In genomic region chr1:192834361-192835210, GRCm38 (mm10) we compare ENCODE assay signal across 8 mouse cellular contexts. TPM values are rescaled to one million over a fixed set of nuclear protein-coding genes. Genes with fewer than 3 reads are reported as not detected.
DNase-seq lines count a peak whose midpoint lies in the region; ATAC-seq and TF ChIP-seq lines count a peak whose summit lies in the region.

No protein-coding gene starts in this region.

- peak; percentile 83 for ATAC-seq in embryonic facial prominence, embryonic 15.5 days (ENCODE audit: insufficient number of reproducible peaks, low FRiP score, low TSS enrichment, low read depth)
- ATAC-seq in hindbrain, embryonic 11.5 days (ENCODE audit: low FRiP score) = peak; percentile 95

- H3K9me3 ChIP-seq in ES-Bruce4 (replicated peaks; ENCODE audit: control insufficient read depth, insufficient read depth, low read length, poor library complexity, severe bottlenecking) = no peaks in the 10 kb centered on the region
- H3K9me3 ChIP-seq in embryonic facial prominence, embryonic 15.5 days (replicated peaks) = no peaks in the 10 kb centered on the region
- no peaks in the 10 kb centered on the region for H3K9me3 ChIP-seq in hindbrain, embryonic 11.5 days (ENCODE audit: control insufficient read depth, low read length)

- no peak for TF ChIP-seq POLR2A in ES-Bruce4 (IDR thresholded peaks at IDR 0.05; ENCODE audit: insufficient read depth, low read length)

- peak; percentile 50 for DNase-seq in adrenal gland, postnatal 25 days
- DNase-seq in hindbrain, embryonic 11.5 days (ENCODE audit: low spot score) = peak; percentile 88
- peak; percentile 77 to 82 for DNase-seq in layer of hippocampus, postnatal 36 days
- DNase-seq in lung, postnatal 36 days = peak; percentile 23
- DNase-seq in right cerebral cortex, postnatal 4 days = peak; percentile 78
- DNase-seq in spleen, postnatal 4 days (ENCODE audit: low spot score in 2 of 2) = no peak

- no peak overlapping the region for H3K27ac ChIP-seq in ES-Bruce4 (ENCODE audit: insufficient read depth, low read length)
- peak overlapping the region; percentile 91 for H3K27ac ChIP-seq in embryonic facial prominence, embryonic 15.5 days (replicated peaks)
- H3K27ac ChIP-seq in hindbrain, embryonic 11.5 days (ENCODE audit: low read depth, low read length) = peak overlapping the region; percentile 95

- 4% methylated on average over 63 of the region's 63 CpGs for WGBS in embryonic facial prominence, embryonic 15.5 days
- WGBS in hindbrain, embryonic 11.5 days = 1% methylated on average over 61 of the region's 63 CpGs

- peak overlapping the region; percentile 77 for H3K4me2 ChIP-seq in embryonic facial prominence, embryonic 15.5 days (replicated peaks)
- H3K4me2 ChIP-seq in hindbrain, embryonic 11.5 days (replicated peaks; ENCODE audit: low read depth, low read length) = peak overlapping the region; percentile 59

- peak; percentile 79 for TF ChIP-seq EP300 in ES-Bruce4 (IDR thresholded peaks at IDR 0.05; ENCODE audit: insufficient read depth, low read depth, low read length)

- H3K9ac ChIP-seq in ES-Bruce4 (ENCODE audit: low read depth, poor library complexity, severe bottlenecking) = no peak overlapping the region
- H3K9ac ChIP-seq in embryonic facial prominence, embryonic 15.5 days = peak overlapping the region; percentile 4; the same call in 1 of the 2 replicates
- peak overlapping the region; percentile 67 for H3K9ac ChIP-seq in hindbrain, embryonic 11.5 days (ENCODE audit: low read depth, low read length)

- H3K27me3 ChIP-seq in ES-Bruce4 (ENCODE audit: control insufficient read depth, insufficient read depth, low read length, poor library complexity, severe bottlenecking) = peaks cover 8% of the 10 kb centered on the region
- peaks cover 6% of the 10 kb centered on the region; the same call in 1 of the 2 replicates for H3K27me3 ChIP-seq in embryonic facial prominence, embryonic 15.5 days
- H3K27me3 ChIP-seq in hindbrain, embryonic 11.5 days (ENCODE audit: control insufficient read depth, insufficient read depth, low read length) = peaks cover 17% of the 10 kb centered on the region

- H3K4me1 ChIP-seq in ES-Bruce4 (ENCODE audit: control insufficient read depth, insufficient read depth, low read length) = peaks cover 2% of the 10 kb centered on the region
- H3K4me1 ChIP-seq in embryonic facial prominence, embryonic 15.5 days = peaks cover 45% of the 10 kb centered on the region
- H3K4me1 ChIP-seq in hindbrain, embryonic 11.5 days (replicated peaks; ENCODE audit: control insufficient read depth, insufficient read depth, low read length) = peaks cover 11% of the 10 kb centered on the region

- no peak for TF ChIP-seq CTCF in ES-Bruce4 (IDR thresholded peaks at IDR 0.05; ENCODE audit: low read depth, low read length)

- H3K36me3 ChIP-seq in ES-Bruce4 (ENCODE audit: control insufficient read depth, insufficient read depth, low read length, poor library complexity, severe bottlenecking) = no peaks in the 10 kb centered on the region
- no peaks in the 10 kb centered on the region for H3K36me3 ChIP-seq in embryonic facial prominence, embryonic 15.5 days
- no peaks in the 10 kb centered on the region for H3K36me3 ChIP-seq in hindbrain, embryonic 11.5 days (ENCODE audit: control insufficient read depth, insufficient read depth, low read length)

- H3K4me3 ChIP-seq in ES-Bruce4 (ENCODE audit: low read depth, low read length) = peak overlapping the region; percentile 43
- peak overlapping the region; percentile 39 for H3K4me3 ChIP-seq in embryonic facial prominence, embryonic 15.5 days (replicated peaks)
- H3K4me3 ChIP-seq in hindbrain, embryonic 11.5 days (ENCODE audit: low read depth, low read length) = peak overlapping the region; percentile 30

RNA-seq across cellular contexts. Expression of gene Sertad4, which starts 21.0 kb away (rescaled TPM):
- 12.0 and 12.9 TPM in 2 replicates for polyA plus RNA-seq in ES-Bruce4 (2011; ENCODE audit: insufficient read depth, insufficient read length, low read depth, missing spikeins)
- total RNA-seq in adrenal gland, postnatal 25 days (2021) = 10.1 and 18.8 TPM in 2 replicates
- polyA plus RNA-seq in embryonic facial prominence, embryonic 15.5 days (2015; fragmentation: Nextera tagmentation; extraction: Ambion mirVana) = 58.0 and 63.4 TPM in 2 replicates
- 21.3 and 24.8 TPM in 2 replicates for polyA plus RNA-seq in hindbrain, embryonic 11.5 days (2014; fragmentation: Nextera tagmentation; extraction: Ambion mirVana)
- 10 to 100 TPM; 12.5 to 14.9 TPM for total RNA-seq in layer of hippocampus, postnatal 36 days (2021)

Comparison
In these comparisons a context has a peak if more than half of its experiments do, and no peak if none do; other contexts are left out.
1. DNase-seq: peak in adrenal gland, postnatal 25 days (single experiment), hindbrain, embryonic 11.5 days (single experiment), layer of hippocampus, postnatal 36 days (2 of 2), lung, postnatal 36 days (single experiment) and right cerebral cortex, postnatal 4 days (single experiment); none in spleen, postnatal 4 days (0 of 2).
2. Peak in every context shown above with its lines, with median percentiles within 50 percentile points of each other: H3K4me3 ChIP-seq.